Mouse (Mus musculus) erythroblast, adult 5-6 weeks (primary cell): ENCODE data around the gene Rxfp2. TPM values are rescaled to one million over a fixed set of nuclear protein-coding genes. Genes with fewer than 3 reads are reported as not detected.

Experiments
- ATAC-seq: replicated peaks from 2 replicates; pipeline ENCODE4 v1.8.0; 2016; ENCODE audit warnings: moderate number of reproducible peaks, mild to moderate bottlenecking, moderate TSS enrichment, inconsistent platforms; ENCODE audit not compliant: poor library complexity, low FRiP score, severe bottlenecking
- total RNA-seq, 2 experiments: library from RNA; stranded (forward) in 1 of 2; stranded (reverse) in 1 of 2; fragments of 150-400 nt in 1 of 2; fragments of 200-764, 138-1000 nt in 1 of 2; gene quantifications; 2 replicates each; pipeline versions ENCODE4 v1.2.3 to v1.2.4; 2015 to 2017; ENCODE audit warnings: low replicate concordance in 2 of 2

The Rxfp2 gene
- total RNA-seq, 2 experiments from 2014 or later = not detected

- ATAC-seq = no peak
Measured at GRCm38 (mm10) chr5:150036286-150036685, 17.8 kb downstream of the Rxfp2 start.

GRCm38 (mm10) chr5:150036918-150037317, 18.4 kb downstream of the Rxfp2 start:
- no peak for ATAC-seq

- no peak for ATAC-seq
Measured at GRCm38 (mm10) chr5:150044533-150044932, 26.1 kb downstream of the Rxfp2 start.

- ATAC-seq = no peak
Measured at GRCm38 (mm10) chr5:150046438-150046837, 28.0 kb downstream of the Rxfp2 start.

- no peak for ATAC-seq
Measured at GRCm38 (mm10) chr5:150049946-150050345, 31.5 kb downstream of the Rxfp2 start.

GRCm38 (mm10) chr5:150051828-150052227, 33.4 kb downstream of the Rxfp2 start:
- no peak for ATAC-seq

GRCm38 (mm10) chr5:150053294-150053693, 34.8 kb downstream of the Rxfp2 start:
- no peak for ATAC-seq

GRCm38 (mm10) chr5:150053956-150054355, 35.5 kb downstream of the Rxfp2 start:
- ATAC-seq = no peak

- ATAC-seq = no peak
Measured at GRCm38 (mm10) chr5:150055322-150055721, 36.8 kb downstream of the Rxfp2 start.

- ATAC-seq = no peak
Measured at GRCm38 (mm10) chr5:150056056-150056455, 37.6 kb downstream of the Rxfp2 start.

- ATAC-seq = no peak
Measured at GRCm38 (mm10) chr5:150058845-150059244, 40.4 kb downstream of the Rxfp2 start.

GRCm38 (mm10) chr5:150059466-150059865, 41.0 kb downstream of the Rxfp2 start:
- no peak for ATAC-seq

GRCm38 (mm10) chr5:150061086-150061485, 42.6 kb downstream of the Rxfp2 start:
- no peak for ATAC-seq

- ATAC-seq = no peak
Measured at GRCm38 (mm10) chr5:150064286-150064685, 45.8 kb downstream of the Rxfp2 start.

GRCm38 (mm10) chr5:150070086-150070485, 51.6 kb downstream of the Rxfp2 start:
- ATAC-seq = no peak

- no peak for ATAC-seq
Measured at GRCm38 (mm10) chr5:150071738-150072137, 53.3 kb downstream of the Rxfp2 start.

GRCm38 (mm10) chr5:150079866-150080797, 61.7 kb downstream of the Rxfp2 start:
- no peak for ATAC-seq

GRCm38 (mm10) chr5:150082696-150083095, 64.2 kb downstream of the Rxfp2 start:
- ATAC-seq = no peak

- ATAC-seq = no peak
Measured at GRCm38 (mm10) chr5:150083190-150083589, 64.7 kb downstream of the Rxfp2 start.

- ATAC-seq = peak; percentile 73
Measured at GRCm38 (mm10) chr5:150097620-150098019, 79.1 kb downstream of the Rxfp2 start.

GRCm38 (mm10) chr5:150098754-150099153, 80.3 kb downstream of the Rxfp2 start:
- ATAC-seq = no peak

GRCm38 (mm10) chr5:150101789-150102188, 83.3 kb downstream of the Rxfp2 start:
- no peak for ATAC-seq
